Mouse (Mus musculus): ENCODE data around the gene Nisch. TPM values are rescaled to one million over a fixed set of nuclear protein-coding genes. Genes with fewer than 3 reads are reported as not detected.

The Nisch gene
- polyA plus RNA-seq, 1 experiment = 160 TPM

DNA sequence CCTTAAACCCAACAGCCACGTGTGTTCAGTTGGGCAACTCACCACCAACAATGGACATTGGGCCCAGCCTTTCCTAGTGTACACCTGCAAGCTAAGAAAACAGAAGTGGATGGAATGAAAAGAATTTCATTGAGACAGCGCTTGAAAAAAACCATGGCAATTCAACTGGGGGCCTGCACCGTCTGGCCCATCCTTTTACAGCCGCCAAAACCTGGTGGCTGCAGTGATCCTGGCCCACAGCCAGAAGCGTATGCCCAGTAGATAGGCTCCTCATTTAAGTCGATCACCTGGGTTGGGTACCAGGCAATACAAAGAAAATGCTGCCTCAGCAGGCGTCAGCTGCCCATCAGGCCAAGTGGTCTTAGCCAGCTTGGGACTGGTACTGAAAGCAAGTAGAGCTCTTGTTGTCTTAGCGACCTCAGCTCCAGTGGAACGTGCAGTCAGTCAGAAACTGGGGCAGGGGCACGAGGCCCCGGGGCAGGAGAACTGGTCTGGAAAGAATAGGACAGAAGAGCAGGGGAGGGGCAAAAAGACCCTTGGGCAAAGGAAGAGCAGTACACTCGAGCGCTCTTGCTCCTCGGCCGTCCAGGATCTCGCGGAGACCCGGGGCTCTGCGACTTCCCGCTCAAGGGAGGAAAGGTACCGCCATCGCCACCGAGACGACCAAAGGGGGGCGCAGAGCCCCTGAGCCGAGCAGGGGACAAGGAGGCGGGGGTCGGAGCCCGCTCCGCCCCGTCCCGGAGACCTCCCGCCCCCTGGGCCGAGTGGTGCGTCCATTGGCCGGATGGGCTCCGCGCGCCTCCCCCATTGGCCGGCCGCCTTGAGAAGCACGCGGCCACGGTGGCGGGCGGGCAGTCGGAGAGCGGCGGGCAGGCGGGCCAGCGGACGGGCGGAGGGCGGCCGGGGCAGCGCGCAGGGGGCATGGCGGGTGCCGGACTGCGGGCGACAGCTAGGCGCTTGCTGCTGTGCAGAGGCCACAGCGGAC, 86.2 kb downstream of the Nisch start, which contains the start of gene Nt5dc2:
TSS of gene Nt5dc2 (plus strand) at position 818 of the 985 bp plus-strand sequence.
- peaks cover 12% of the 10 kb centered on the region for H3K36me3 ChIP-seq (ENCODE audit: control insufficient read depth, insufficient read depth)
- peaks cover 23% of the 10 kb centered on the region for H3K79me3 ChIP-seq (ENCODE audit: low read depth)
- peak within 1 kb of the TSS; percentile 92 for H3ac ChIP-seq (ENCODE audit: control insufficient read depth, insufficient read length, low read depth)
- TF ChIP-seq CEBPB (IDR thresholded peaks at IDR 0.05; ENCODE audit: low read depth) (no peak), CTCF (IDR thresholded peaks at IDR 0.05; ENCODE audit: control insufficient read depth, insufficient read depth, insufficient read length) (peak; percentile 2)
- H3K79me2 ChIP-seq (ENCODE audit: control insufficient read depth, insufficient read depth) = peaks cover 46% of the 10 kb centered on the region
- H3K27me3 ChIP-seq (ENCODE audit: control insufficient read depth, insufficient read depth, insufficient read length) = no peaks in the 10 kb centered on the region
- peak within 1 kb of the TSS; percentile 52 for H3K4me3 ChIP-seq (ENCODE audit: insufficient read depth, poor library complexity, severe bottlenecking)

DNA sequence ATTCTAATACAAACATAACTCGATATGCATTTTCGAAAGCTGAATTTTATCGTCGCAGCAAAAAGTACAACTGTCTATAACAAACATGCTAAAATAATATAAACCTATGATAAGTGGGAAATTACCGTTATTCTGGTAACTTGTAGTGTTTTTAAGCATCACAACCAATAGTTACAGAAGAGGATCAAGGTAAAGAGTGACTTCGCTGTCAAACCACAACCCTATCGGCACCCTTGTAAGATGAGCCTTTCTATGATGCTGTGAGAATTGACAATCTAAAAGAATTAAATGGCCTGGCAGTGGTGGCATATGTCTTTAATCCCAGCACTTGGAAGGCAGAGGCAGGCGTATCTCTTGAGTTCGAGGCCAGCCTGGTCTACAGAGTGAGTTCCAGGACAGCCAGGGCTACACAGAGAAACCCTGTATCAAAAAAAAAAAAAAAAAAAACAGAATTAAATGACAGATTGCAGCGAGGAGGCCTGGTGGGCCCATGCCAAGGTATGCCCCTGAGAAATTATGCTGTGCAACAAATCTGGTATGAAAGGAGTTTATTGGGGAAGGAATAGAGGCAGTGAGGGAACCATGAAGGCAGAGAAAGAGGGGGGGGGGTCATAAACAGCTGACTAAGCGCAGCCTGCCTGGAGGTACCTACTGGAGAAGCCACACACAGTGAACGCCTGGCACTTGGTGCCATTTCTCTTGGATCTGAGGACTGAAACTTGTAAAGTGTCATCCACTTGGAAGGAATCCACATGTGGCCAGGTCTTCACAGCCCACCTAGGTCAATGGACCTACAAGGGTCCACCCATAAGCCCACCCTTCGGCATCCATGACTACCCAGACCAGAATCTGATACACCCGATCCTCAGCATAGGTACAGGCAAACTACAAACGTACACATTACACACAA, 87.2 kb downstream of the Nisch start:
- Histone ChIP-seq H3K79me3 (ENCODE audit: low read depth) (peaks cover 23% of the 10 kb centered on the region), H3K36me3 (ENCODE audit: control insufficient read depth, insufficient read depth) (peaks cover 9% of the 10 kb centered on the region), H3K79me2 (ENCODE audit: control insufficient read depth, insufficient read depth) (peaks cover 49% of the 10 kb centered on the region), H3K27me3 (ENCODE audit: control insufficient read depth, insufficient read depth, insufficient read length) (no peaks in the 10 kb centered on the region), H3ac (ENCODE audit: control insufficient read depth, insufficient read length, low read depth) (no peak overlapping the region), H3K4me3 (ENCODE audit: insufficient read depth, poor library complexity, severe bottlenecking) (peak overlapping the region; percentile 25)
- TF ChIP-seq MYOG (IDR thresholded peaks at IDR 0.05; ENCODE audit: control insufficient read depth, extremely low read depth, insufficient read length) = no peak
- no peak for TF ChIP-seq MAX (IDR thresholded peaks at IDR 0.05)
- no peak for TF ChIP-seq MYOD1 (IDR thresholded peaks at IDR 0.05; ENCODE audit: control insufficient read depth, insufficient read length, low read depth)
- no peak for TF ChIP-seq CTCF (IDR thresholded peaks at IDR 0.05; ENCODE audit: control insufficient read depth, insufficient read depth, insufficient read length)
- no peak for TF ChIP-seq USF1 (IDR thresholded peaks at IDR 0.05; ENCODE audit: low read depth)
- no peak for TF ChIP-seq CEBPB (IDR thresholded peaks at IDR 0.05; ENCODE audit: low read depth)
- TF ChIP-seq FOSL1 (IDR thresholded peaks at IDR 0.05; ENCODE audit: insufficient read depth, low read length, poor library complexity, severe bottlenecking) = no peak

DNA sequence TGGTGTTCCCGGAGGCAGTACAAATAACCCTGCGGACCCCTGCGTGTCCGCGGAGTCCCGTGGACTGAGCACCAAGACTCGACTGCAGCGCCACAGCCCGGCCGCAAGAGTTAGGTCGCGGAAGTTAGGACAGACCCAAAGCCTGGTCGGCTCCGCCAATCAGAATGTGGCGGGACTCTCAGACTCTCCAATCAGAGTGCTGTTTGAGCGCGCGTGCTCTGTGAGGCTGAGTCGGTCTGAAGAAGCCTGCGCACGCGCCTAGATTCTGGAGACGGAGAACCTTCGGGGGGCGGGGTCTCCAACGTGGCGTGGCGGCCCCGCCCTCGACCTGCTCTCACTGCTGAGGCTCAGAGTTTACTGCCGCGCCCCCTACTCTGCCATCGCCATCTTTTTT, 87.9 kb downstream of the Nisch start, which contains the start of gene Smim4:
TSS of gene Smim4 (minus strand) at position 131 of the 394 bp plus-strand sequence.
- TF ChIP-seq MAX (IDR thresholded peaks at IDR 0.05) (peak; percentile 63), MYOG (IDR thresholded peaks at IDR 0.05; ENCODE audit: control insufficient read depth, extremely low read depth, insufficient read length) (no peak), CTCF (IDR thresholded peaks at IDR 0.05; ENCODE audit: control insufficient read depth, insufficient read depth, insufficient read length) (peak; percentile 69), MYOD1 (IDR thresholded peaks at IDR 0.05; ENCODE audit: control insufficient read depth, insufficient read length, low read depth) (no peak), USF1 (IDR thresholded peaks at IDR 0.05; ENCODE audit: low read depth) (peak; percentile 62), FOSL1 (IDR thresholded peaks at IDR 0.05; ENCODE audit: insufficient read depth, low read length, poor library complexity, severe bottlenecking) (no peak)
- Histone ChIP-seq H3K36me3 (ENCODE audit: control insufficient read depth, insufficient read depth) (peaks cover 9% of the 10 kb centered on the region), H3ac (ENCODE audit: control insufficient read depth, insufficient read length, low read depth) (peak within 1 kb of the TSS; percentile 95), H3K27me3 (ENCODE audit: control insufficient read depth, insufficient read depth, insufficient read length) (no peaks in the 10 kb centered on the region), H3K79me3 (ENCODE audit: low read depth) (peaks cover 23% of the 10 kb centered on the region), H3K4me3 (ENCODE audit: insufficient read depth, poor library complexity, severe bottlenecking) (peak within 1 kb of the TSS; percentile 62), H3K79me2 (ENCODE audit: control insufficient read depth, insufficient read depth) (peaks cover 49% of the 10 kb centered on the region)

DNA sequence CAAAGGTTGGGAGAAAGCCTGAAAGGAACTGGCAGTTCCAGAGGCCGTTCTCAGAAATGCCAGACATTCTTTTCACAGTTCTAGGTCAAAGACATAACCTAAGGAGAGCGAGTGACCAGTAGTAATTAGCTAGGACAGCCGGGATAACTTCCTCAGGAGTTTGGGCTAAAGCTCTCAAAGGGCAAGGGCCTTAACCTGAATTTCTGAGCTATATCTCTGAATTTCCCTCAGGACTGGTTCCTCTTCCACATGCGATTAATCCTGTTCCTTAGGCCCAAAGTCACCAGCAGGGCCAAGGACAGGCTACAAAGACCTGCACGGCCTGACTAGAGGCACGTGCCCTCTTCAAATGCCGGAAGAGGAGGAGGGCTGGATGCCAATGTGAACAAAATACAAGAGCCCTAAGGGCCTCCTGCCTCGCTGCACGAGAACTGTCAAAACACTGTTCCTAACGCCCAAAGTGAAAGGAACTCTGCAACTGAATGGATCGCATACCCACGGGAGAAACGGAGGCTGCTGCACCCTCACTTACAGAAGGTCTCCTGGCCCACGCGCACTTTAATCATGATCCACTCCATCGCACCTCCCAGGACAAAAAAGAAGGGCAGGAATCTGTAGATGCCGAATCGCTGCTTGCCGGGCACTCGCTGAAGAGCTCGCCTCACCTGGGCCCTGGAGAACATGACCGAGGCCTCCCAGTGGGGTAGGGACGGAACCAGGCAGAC, 88.5 kb downstream of the Nisch start:
- peak overlapping the region; percentile 62 for H3K4me3 ChIP-seq (ENCODE audit: insufficient read depth, poor library complexity, severe bottlenecking)
- TF ChIP-seq FOSL1 (IDR thresholded peaks at IDR 0.05; ENCODE audit: insufficient read depth, low read length, poor library complexity, severe bottlenecking) = no peak
- no peak for TF ChIP-seq MYOD1 (IDR thresholded peaks at IDR 0.05; ENCODE audit: control insufficient read depth, insufficient read length, low read depth)
- TF ChIP-seq CEBPB (IDR thresholded peaks at IDR 0.05; ENCODE audit: low read depth) = no peak
- TF ChIP-seq USF1 (IDR thresholded peaks at IDR 0.05; ENCODE audit: low read depth) = peak; percentile 81
- TF ChIP-seq MAX (IDR thresholded peaks at IDR 0.05) = peak; percentile 83
- TF ChIP-seq MYOG (IDR thresholded peaks at IDR 0.05; ENCODE audit: control insufficient read depth, extremely low read depth, insufficient read length) = no peak
- no peak for TF ChIP-seq CTCF (IDR thresholded peaks at IDR 0.05; ENCODE audit: control insufficient read depth, insufficient read depth, insufficient read length)
- peaks cover 23% of the 10 kb centered on the region for H3K79me3 ChIP-seq (ENCODE audit: low read depth)
- peaks cover 11% of the 10 kb centered on the region for H3K36me3 ChIP-seq (ENCODE audit: control insufficient read depth, insufficient read depth)
- peaks cover 49% of the 10 kb centered on the region for H3K79me2 ChIP-seq (ENCODE audit: control insufficient read depth, insufficient read depth)
- H3K27me3 ChIP-seq (ENCODE audit: control insufficient read depth, insufficient read depth, insufficient read length) = no peaks in the 10 kb centered on the region
- H3ac ChIP-seq (ENCODE audit: control insufficient read depth, insufficient read length, low read depth) = peak overlapping the region; percentile 95

DNA sequence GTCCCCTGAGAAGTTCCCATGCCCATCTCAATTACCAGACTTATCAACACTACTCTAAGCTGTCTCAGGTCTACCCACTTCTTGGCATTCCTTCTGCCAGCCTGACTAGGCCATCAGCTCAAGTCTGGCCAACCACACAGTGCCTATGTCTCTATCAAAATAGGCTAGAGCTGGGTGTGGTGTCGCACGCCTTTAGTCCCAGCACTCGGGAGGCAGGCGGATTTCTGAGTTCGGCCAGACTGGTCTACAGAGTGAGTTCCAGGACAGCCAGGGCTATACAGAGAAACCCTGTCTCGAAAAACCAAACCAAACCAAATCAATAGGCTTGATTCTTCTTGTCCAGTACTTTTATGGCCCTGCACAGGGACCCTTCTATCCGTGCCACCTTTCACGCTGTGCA, 89.9 kb downstream of the Nisch start:
- no peaks in the 10 kb centered on the region for H3K27me3 ChIP-seq (ENCODE audit: control insufficient read depth, insufficient read depth, insufficient read length)
- peaks cover 20% of the 10 kb centered on the region for H3K79me3 ChIP-seq (ENCODE audit: low read depth)
- peaks cover 43% of the 10 kb centered on the region for H3K79me2 ChIP-seq (ENCODE audit: control insufficient read depth, insufficient read depth)
- no peak overlapping the region for H3ac ChIP-seq (ENCODE audit: control insufficient read depth, insufficient read length, low read depth)
- H3K4me3 ChIP-seq (ENCODE audit: insufficient read depth, poor library complexity, severe bottlenecking) = no peak overlapping the region
- peaks cover 16% of the 10 kb centered on the region for H3K36me3 ChIP-seq (ENCODE audit: control insufficient read depth, insufficient read depth)
- TF ChIP-seq MAX (IDR thresholded peaks at IDR 0.05) (no peak), CEBPB (IDR thresholded peaks at IDR 0.05; ENCODE audit: low read depth) (no peak), CTCF (IDR thresholded peaks at IDR 0.05; ENCODE audit: control insufficient read depth, insufficient read depth, insufficient read length) (no peak), FOSL1 (IDR thresholded peaks at IDR 0.05; ENCODE audit: insufficient read depth, low read length, poor library complexity, severe bottlenecking) (no peak), MYOG (IDR thresholded peaks at IDR 0.05; ENCODE audit: control insufficient read depth, extremely low read depth, insufficient read length) (no peak), MYOD1 (IDR thresholded peaks at IDR 0.05; ENCODE audit: control insufficient read depth, insufficient read length, low read depth) (no peak), USF1 (IDR thresholded peaks at IDR 0.05; ENCODE audit: low read depth) (no peak)
